Mouse (Mus musculus) monocyte, adult 5-6 weeks (primary cell): ENCODE results near the gene Epha1. TPM values are rescaled to one million over a fixed set of nuclear protein-coding genes. Genes with fewer than 3 reads are reported as not detected.

Source experiments
- ATAC-seq: fragments of 153-309, 156-312 bp; replicated peaks from 2 replicates; pipeline ENCODE4 v1.8.0; 2017; ENCODE audit warnings: mild to moderate bottlenecking; ENCODE audit not compliant: low TSS enrichment, insufficient number of reproducible peaks, severe bottlenecking, poor library complexity, low FRiP score
- total RNA-seq: library from RNA; stranded (forward); fragments of 200-1000, 200-491, 200-594 nt; gene quantifications from 3 replicates; pipeline ENCODE4 v1.2.3, GENCODE M21; 2017

Gene Epha1
- 0.29 to 0.43 TPM in 2 of 3 replicates, not detected in the other for total RNA-seq

DNA sequence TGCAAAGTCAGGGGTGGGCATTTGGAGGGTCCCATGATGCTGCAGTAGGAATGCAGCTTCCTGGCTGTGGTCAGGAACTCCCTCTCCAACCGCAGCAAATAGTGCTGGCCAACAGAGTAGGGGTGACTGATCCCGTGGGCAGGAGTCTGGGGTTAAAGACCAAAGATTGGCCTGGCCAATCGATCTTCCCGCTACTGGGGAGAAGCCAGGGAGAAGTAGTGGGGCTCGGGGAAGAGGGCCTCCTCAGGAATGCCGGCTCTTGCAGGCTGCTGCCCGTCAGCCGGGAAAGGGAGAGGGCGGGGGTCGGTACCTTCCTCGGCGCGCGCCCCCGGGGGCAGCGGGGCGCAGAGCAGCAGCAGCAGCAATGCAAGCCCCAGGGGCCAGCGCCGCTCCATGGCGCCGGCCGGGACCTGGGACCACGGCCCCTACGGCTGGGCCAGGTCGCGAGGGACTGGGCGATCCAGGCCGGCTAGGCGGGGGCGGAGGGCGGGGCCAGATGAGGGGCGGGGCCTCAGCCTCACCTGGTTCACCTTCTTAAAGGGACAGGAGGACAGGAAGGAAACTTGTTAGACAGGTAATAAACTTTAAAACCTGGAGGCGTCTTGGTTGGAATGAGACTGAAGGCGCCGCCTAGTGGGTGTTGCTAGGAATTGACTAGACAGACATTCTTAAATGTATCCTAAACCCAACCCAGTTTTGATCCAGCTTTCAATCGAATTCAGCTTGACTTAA, at the start of gene Epha1:
Epha1 (minus strand) TSS at position 453 of the 732 bp plus-strand sequence.
- ATAC-seq = no peak

DNA sequence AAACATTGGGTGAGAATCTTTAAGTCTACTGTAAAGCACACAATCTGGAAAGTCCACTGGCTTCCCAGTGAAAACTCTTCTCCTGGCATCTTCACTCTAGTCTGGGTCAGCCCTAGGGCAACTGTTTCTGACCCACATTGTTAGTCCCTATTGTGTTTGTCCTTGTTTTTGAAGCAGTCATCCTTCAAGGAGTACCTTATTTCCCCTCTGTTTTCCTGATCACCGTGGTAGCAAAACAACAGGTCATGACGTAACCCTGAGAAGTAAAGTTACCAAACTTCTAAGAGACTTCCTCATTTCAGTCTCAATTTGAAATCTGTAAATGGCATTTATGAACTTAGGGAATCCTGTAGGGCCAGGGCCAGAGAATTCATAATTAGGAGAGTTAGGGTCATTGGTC, 48.4 kb upstream of the Epha1 start:
- peak; percentile 87 for ATAC-seq

GRCm38 (mm10) chr6:42419443-42419842, 46.4 kb upstream of the Epha1 start:
- ATAC-seq = peak; percentile 50; the same call in 1 of the 2 replicates

DNA sequence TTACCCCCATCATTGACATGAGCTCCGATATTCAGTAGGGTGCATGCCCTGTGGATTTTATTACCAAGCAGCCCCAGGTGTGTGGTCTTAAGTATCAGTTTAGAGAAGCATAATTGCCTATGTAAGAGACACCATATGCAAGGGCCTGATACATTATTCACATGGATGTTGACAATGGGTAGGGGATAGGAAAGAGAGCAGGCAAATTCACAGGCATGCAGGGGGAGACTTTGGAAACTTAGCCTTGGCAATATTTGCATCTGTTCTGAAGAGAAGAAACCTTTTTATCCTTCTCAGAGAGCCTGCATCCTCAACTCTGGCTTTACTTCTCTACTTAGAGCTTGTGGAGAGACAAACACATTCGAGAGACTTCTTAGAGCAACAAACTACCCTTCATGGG, 32.1 kb upstream of the Epha1 start, which contains the start of gene Tas2r135:
Tas2r135 (plus strand) TSS at position 301 of the 400 bp plus-strand sequence.
- no peak for ATAC-seq

DNA sequence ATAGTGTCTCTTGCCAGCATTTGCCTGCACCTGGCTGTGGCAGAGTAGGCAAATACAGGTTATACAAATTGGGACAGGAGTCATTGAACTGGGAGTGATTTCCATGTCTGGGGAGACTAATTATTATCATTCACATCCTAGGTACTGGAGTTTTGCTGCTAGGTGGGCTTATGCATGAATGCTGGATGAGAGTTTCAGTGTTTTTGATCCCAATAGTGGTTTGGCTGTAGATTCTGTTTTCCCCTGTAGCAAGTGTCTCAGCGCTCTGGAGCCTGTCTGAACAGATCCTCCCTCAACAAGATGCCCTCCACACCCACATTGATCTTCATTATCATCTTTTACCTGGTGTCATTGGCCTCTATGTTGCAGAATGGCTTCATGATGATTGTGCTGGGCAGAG, 26.9 kb upstream of the Epha1 start, which contains the start of gene Tas2r143:
Tas2r143 (plus strand) TSS at position 301 of the 400 bp plus-strand sequence.
- no peak for ATAC-seq

GRCm38 (mm10) chr6:42398998-42399397, 25.9 kb upstream of the Epha1 start:
- no peak for ATAC-seq

DNA sequence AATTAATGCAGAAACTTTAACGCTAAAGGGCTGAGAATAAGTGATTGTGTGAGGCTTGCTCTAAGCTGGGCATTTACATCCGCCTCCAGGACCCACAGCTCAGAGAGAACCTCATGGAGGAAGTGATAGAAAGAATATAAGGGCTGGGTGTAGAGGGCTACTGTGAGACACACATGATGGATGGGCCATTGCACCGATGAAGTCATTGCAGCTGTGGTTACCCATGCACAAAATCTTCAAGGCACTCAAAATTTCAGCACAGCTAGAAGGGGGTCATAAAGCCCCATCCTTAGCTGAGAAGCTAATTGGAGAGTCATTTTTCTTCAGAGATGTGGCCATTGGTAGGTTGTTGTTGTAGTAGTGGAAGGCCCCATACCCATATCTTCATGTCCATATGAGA, 25.2 kb upstream of the Epha1 start:
- ATAC-seq = no peak

DNA sequence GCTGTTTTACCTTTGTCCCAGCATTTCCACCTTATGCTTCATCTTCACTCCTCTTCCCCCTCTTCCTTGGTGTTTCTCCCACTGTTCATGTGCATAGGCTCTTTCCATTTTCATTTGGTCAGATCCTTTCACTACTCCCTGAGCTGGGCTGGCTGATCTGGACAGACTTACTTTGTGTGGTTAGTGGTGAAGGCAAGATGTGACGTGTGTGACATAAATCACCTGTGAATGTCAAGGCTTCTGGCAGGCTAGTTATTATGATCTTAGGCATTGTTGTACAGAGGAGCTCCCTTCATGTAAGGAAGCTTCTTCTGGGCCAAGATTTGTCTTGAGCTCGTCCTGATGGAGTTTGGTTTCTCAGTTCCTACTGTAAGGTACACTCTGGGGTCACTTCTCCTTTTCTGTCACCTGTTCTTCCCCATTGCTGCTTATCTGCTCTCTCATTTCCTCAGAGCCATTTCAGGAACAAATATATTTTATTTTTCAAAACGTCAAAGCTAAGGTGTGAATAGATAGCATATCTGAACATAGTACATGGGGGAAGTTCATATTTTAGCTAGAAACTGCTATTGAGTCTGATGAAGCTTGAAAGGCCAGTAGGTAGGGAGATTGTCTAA, 24.1 kb upstream of the Epha1 start:
- ATAC-seq = peak; percentile 34

DNA sequence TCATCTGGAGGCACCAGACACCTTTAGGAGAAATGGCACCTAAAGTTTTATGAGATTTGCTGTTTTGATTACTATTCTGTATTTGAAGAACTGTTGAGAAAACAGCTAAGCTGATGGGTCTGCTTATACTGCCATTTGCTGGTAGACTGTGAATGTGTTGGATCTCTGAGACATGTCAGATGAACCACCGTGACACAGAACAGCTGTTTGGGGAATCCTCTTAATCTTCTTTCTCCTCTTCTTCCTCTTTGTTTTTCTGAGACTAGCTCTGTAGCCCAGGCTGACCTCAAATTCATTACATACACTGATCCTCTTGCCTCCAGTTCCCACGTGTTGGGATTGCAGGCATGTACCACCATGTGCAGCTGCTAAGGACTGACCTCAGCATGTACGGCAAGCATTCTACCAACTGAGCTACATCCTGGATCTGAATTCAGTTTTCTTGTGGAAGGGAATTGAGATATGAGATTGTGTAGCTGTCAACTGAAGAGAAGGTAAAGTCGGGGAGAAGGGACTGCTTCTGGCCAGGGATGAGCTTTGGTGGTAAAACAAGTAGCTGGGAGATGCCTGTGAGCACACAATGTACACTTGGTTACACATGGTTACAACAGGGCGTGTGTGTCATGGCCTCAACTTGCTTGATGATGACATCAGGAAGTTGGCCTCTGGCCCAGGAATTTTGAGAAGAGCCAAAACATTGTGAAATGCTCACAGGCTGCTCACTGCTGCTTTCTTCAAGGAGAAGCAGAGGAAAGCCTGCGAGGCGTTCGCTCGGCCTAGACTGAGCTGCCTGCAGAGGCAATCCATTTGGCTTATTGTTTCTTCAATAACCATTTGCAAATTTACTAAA, 23.1 kb upstream of the Epha1 start:
- peak; percentile 90 for ATAC-seq

GRCm38 (mm10) chr6:42391796-42392330, 18.8 kb upstream of the Epha1 start:
- no peak for ATAC-seq

DNA sequence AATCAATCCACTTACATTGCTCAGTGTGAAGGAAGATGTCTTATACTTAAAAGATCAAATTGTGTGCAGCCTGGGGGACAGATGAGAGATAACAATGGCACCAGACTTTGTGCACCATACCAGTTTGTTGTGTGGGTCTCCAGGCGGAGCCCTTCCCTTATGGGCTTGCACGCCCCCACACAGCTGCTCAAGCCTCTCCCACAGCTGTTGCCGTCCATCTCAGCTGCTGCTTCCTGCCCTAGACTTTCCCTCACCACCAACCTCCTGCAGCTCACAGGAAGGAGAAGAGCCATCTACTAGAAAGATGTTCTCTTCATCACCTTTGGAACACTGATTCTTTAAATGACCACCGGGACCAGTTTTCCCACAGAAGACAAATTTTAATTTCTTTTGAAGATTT, 12.6 kb upstream of the Epha1 start:
- no peak for ATAC-seq

DNA sequence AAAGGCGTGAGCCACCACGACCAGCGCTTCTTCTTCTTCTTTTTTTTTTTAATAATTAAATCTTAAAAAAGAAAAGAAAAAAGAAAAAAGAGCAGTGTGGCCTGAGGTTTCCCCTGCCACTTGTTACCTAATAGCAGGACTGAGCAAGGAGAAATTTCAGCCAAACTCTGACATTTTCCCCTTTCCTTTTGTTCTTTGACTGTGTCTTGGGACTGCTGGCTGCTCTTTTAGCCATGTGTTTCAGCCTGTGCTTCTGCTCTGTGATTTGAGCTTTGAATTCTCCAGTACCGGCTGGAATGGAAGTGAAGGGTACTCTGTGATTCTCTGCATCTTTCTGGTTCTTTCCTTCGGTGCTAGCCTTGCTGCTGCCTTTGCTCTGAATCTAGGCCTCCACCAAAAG, 10.3 kb upstream of the Epha1 start:
- no peak for ATAC-seq

DNA sequence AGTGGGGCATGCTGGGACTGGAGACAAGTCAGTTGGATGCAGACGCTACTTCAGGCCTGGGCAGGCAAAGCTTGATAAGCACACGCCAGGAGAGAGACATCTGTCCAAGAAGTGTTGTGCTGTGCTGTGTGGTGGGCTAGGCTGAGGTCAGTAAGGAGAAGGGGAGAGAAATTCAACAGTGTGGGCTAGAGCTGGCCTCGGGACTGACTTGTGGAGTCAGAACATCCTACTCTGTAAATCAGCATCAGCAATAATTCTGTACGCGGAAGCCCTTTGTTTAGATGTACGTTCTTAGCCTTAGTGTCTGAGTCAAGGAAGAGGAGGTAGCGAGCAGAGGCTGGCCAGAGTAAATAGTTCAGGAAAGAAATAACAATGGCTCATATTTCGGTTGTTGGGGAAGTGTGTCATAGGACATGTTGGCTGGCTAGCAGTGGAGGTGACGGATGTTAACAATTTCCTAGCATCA, 8.9 kb upstream of the Epha1 start:
- ATAC-seq = no peak

DNA sequence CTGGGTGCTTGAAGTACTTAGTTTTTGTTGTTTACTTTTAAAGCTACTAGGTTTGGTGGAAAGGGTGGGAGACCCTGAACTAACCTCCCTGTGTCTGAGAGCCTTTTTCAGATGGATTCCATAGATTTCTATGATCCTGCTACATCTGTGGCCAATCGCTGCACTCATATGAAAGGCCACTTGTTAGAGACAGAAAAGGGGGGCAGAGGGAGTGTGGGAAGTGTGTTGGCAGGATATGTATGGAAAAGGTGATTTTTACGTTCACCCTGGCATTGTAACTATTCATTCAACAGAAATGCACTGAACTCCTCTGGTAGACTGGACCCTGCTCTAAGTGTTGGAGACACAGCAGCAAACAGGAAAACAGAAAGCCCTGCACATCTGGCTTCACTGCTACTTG, 8.2 kb upstream of the Epha1 start:
- no peak for ATAC-seq

DNA sequence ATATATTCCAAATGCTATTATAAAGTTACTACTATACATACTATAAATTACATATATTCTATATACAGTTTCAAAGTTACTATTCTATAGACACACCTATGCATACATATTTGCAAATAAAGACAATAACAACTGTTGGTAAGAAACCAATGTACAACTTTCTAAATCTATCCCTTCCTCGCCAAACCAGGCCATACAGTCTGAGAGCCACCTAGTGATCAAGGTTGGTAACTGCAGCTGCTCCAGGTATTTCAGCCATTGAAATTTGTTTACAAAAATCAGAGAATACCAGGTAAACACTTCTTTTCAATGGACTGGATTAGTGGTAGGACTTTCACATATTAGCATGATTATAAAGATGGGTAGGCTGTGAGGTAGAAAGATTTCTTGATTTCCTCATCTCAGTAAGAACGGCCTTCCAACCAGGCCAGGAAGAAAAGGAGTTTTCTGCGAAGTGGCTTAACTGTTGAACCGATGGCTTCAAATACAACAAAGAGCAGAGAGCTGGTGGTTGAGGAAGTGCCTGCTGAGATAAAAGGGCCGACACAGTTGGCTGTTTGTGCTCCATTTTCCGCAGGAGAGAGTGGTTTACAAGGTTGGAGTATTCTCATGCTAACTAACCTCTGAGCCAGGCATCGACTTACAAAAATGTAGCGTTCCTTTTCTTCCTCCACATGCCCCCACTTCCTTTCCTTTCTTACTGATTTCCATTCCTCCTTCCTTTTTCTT, 7.5 kb upstream of the Epha1 start:
- ATAC-seq = 0 out of 2 replicates have a peak, but pooled peaks have one; percentile 51

GRCm38 (mm10) chr6:42379551-42379950, 6.5 kb upstream of the Epha1 start:
- ATAC-seq = no peak

- no peak for ATAC-seq
These were observed 4.2 kb upstream of the Epha1 start for GRCm38 (mm10) chr6:42377280-42377679.

- no peak for ATAC-seq
These were observed 3.5 kb upstream of the Epha1 start for GRCm38 (mm10) chr6:42376504-42377019.
